Mouse (Mus musculus): ENCODE results near the gene Spred1.

The Spred1 gene

DNA sequence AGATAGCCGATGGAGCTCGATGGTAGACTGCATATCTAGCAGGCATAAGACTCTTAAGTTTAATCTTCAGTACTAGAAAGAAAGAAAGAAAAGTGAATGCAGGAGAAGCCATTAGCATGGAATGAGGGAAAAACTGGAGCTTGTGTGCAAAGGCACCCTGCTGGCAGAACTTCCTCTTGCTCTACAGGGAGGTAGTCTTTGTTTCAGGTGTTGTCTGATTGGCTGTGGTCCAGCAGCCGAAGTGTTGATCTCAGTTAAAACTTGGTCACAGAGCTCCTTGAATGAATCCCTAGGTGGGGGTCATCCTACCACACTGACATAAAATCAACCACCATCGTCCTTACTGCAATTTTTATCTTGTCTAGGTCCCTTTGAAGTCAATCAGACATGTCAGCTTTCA, 55.8 kb downstream of the Spred1 start:
- DNase-seq (ENCODE audit: low read depth, low spot score), result no peak

- peak; percentile 87 for DNase-seq (ENCODE audit: low read depth, low spot score)
These were observed 59.2 kb downstream of the Spred1 start for GRCm38 (mm10) chr2:117180250-117180885.

DNA sequence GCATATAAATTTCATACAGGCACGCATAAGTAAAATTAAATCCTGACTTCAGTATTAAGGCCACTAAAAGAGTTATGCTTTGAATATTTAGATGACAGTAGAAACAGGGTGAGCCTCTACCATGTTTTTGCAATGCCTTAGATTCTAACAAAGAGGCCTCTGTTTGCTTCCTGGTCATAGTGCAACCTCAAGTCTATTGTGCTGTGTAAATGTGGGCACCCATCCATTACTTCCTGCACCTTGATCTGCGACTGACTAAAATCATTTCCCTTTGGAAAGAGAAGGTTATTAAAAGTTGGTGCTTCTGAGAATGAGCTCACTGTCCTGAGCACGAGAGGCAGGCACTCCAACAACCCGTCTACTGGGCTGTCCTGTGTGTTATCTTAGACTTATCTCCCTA, 64.4 kb downstream of the Spred1 start:
- DNase-seq (ENCODE audit: low read depth, low spot score), result no peak

- no peak for DNase-seq (ENCODE audit: low read depth, low spot score)
These were observed 69.7 kb downstream of the Spred1 start for GRCm38 (mm10) chr2:117190915-117191314.

DNA sequence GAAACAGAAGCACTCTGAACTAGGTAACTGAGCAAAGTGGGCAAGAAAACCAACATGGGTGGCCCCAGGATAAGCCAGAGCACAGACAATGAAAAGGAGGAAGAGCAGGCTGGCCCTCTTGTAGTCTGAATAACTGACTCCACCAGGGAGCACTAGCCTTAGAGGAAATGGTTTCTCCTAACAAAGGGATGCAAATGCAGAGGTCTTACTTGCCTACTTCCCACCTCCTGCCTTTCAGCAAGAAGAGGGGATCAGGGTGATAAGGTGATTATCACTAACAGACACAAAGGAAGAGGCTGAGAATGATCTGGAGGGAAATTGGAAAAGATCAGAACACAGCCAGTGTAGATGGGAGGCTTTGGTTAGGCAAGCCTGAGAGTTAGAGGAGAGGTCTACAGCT, 73.1 kb downstream of the Spred1 start:
- no peak for DNase-seq (ENCODE audit: low read depth, low spot score)

GRCm38 (mm10) chr2:117195151-117195550, 74.0 kb downstream of the Spred1 start:
- DNase-seq (ENCODE audit: low read depth, low spot score), result no peak

DNA sequence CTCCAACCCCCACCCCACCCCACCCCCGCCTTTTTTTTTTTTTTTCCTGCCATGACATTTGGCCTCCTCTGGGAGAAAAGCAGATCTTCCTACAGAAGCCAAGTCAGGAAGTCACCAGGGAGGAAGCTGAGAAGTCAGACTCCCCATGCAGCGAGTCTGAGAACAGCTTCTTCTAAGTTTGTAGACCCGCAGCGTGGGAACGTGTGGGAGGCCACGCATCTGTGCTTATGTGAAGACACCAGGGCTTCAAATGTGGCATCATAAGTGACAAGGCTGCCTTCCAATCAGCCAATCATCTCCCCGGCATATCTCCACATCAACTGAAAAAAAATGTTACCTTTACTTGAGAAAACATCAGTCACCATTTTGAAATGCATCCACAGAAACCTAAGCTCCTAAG, 74.4 kb downstream of the Spred1 start:
- no peak for DNase-seq (ENCODE audit: low read depth, low spot score)

GRCm38 (mm10) chr2:117200869-117201338, 79.7 kb downstream of the Spred1 start:
- no peak for DNase-seq (ENCODE audit: low read depth, low spot score)

DNA sequence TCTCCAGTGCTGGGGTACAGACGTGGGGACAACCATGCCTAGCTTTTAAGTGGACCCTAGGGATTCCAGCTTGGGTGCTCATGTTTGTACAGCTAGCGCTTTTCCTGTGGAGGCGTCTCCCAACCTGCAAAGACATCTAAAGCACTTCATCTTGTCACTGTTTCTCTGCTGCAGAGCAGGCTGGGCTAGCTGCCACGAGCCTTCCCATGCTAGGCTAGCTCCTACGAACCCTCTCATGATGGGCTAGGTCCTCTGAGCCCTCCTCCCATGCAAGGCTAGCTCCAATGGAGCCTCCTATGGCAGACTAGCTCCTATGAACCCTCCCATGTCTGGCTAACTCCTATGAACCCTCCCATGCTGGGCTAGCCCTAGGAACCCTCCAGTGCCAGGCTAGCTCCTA, 82.2 kb downstream of the Spred1 start:
- no peak for DNase-seq (ENCODE audit: low read depth, low spot score)

DNA sequence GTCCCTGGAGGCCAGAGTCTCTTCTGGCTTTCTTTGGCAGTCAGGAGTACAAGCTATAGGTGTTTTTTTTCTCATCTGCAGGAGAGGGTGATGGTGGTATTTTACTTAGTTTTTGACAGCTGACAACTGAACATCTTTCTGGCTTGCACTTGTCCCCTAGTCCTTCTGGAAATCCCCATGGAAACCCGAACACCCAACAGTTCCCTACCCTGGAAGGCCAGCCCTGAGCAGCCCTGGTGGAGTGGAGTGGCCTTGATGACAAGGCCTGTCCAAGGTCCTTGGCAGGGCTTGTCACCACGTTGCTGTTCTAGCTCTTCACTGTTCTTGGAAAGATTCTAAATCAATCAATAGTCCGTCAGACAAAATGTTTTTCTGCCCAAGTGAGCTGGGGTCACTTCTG, 83.4 kb downstream of the Spred1 start:
- no peak for DNase-seq (ENCODE audit: low read depth, low spot score)

DNA sequence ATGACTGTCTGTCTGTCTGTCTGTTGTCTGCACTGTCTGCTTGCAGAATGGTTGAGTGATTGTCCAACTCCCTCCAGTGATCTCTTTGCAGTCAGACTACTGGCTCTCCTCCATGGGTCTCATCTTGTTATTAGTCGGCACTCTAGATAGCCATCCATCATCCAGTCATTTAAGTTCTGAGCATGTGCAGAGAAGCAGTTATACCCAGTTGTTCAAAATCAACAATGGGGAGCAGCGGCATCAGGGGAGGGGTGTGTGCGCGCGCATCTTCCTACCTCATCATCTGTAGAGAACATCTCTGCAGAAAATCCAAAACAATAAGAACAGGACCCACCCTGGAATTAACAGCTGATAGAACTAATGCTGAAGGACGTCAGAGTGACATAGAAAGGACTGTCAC, 83.9 kb downstream of the Spred1 start:
- no peak for DNase-seq (ENCODE audit: low read depth, low spot score)

GRCm38 (mm10) chr2:117210416-117211085, 89.4 kb downstream of the Spred1 start:
- DNase-seq (ENCODE audit: low read depth, low spot score), result no peak

DNA sequence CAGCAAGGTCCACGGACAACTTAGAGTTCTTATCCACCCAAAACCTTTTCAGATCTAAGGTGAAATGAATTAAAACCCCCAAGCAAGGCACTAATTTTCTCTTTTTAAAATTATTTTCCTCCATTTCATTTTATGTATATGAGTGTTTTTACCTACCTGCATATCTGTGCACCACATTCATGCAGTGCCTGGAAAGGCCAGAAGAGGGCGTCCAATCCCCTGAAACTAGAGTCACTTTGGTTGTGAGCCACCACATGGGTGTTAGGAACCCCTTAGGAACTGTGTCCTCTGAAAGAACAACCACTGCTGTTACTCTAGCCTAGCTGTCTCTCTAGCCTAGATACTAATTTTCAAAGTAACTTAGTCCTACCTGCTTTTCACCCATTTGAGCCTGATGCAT, 95.0 kb downstream of the Spred1 start:
- peak; percentile 26 for DNase-seq (ENCODE audit: low read depth, low spot score)

DNA sequence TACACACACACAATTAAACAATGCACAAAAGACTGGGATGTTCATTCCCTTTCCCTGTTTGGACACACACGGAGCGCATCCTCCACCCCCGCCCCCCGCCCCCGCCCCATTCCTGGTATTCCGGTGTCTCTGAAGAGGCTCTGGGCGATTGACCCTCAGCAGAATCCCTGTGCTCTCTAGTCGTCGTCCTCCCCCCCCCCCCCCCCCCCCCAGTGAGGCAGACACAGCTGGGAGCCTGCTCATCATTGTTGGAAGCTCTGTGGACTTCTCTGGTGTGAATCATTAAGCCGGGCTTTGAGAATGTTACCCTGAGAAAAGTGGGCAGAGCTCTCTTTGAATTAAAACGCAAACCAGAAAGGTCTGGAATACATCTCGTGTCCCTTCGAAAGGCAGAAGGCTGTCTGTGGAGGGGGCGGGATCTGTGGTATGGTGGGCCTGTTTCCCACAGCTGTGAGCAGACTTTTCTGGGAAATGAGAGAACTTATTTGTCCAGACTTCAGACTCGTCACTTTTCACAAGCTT, 96.6 kb downstream of the Spred1 start:
- no peak for DNase-seq (ENCODE audit: low read depth, low spot score)

DNA sequence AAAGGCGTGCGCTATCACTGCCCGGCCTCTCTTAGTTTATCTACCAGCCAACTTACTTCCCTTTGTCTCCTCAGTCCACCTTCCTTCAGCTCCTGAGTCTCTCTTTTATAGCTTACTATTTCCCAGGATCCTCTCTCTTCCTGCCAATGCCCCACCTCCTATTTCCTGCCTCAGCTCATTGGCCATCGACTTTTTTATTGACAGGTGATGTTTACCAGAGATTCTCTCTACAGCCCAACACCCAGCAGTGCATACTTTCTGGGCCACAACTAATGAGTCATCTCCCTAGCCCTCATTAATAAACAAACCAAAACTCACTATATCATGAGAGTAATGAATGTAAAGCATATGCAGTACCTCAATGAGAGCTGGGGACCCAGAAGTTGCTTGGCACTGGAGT, 98.4 kb downstream of the Spred1 start:
- DNase-seq (ENCODE audit: low read depth, low spot score), result no peak

GRCm38 (mm10) chr2:117222651-117223050, 101.5 kb downstream of the Spred1 start:
- DNase-seq (ENCODE audit: low read depth, low spot score), result no peak

DNA sequence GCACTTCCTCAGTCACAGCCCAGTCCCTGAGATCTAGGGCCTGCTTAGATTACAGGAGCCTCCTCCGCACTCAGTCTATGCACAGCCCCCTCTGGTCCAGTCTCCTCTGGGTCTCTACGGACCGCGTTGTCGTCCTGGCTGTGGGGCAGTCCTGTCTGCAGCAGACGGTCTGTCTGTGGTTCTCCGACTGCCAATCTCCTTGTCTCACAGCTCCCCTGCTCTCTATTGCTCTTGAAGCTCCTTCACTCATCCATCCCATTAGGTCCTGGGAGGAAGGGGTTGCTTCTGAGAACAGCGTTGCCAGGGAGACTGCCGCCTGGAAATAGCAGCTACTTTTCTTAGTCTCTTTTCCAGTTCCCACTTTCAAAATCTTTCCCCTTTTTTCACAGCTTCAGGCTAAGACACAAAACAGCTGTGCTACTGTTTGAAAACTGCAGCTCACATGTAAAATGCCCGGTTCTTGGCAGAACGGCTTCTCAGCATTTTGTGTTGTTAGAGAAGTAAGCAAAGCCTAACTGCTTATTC, 107.5 kb downstream of the Spred1 start:
- DNase-seq (ENCODE audit: low read depth, low spot score), result no peak

- no peak for DNase-seq (ENCODE audit: low read depth, low spot score)
These were observed 109.1 kb downstream of the Spred1 start for GRCm38 (mm10) chr2:117230261-117230660.

- peak; percentile 78 for DNase-seq (ENCODE audit: low read depth, low spot score)
These were observed 110.1 kb downstream of the Spred1 start for GRCm38 (mm10) chr2:117231257-117231656.

Measured in CD4-positive, CD25-positive, alpha-beta regulatory T cell, adult 2 months (primary cell).